ENCODE assay signal across 10 mouse cellular contexts in genomic region chrX:35879703-35880102, GRCm38 (mm10). TPM values are rescaled to one million over a fixed set of nuclear protein-coding genes. Genes with fewer than 3 reads are reported as not detected.
A peak's percentile ranks its signal among the peaks of the same experiment; 100 is the strongest.
DNase-seq lines count a peak whose midpoint lies in the region; ATAC-seq and TF ChIP-seq lines count a peak whose summit lies in the region.
"Had no signal": no experiment of that assay in that cellular context is flagged by ENCODE, and none has a peak within 500 bp of the region (broad histone marks: within the 10 kb centered on the region; RNA-seq: fewer than 3 reads in every experiment).

No protein-coding gene starts in this region.

- DNase-seq in heart, postnatal 0 days (ENCODE audit: low spot score) = no peak
- DNase-seq in heart, postnatal 4 days = no peak
- peak; percentile 10 for DNase-seq in lung, postnatal 10 days
- no peak for DNase-seq in lung, adult 2 months
- peak; percentile 42 for DNase-seq in T-cell, adult 2 months (ENCODE audit: low spot score)
- peak; percentile 62 for DNase-seq in splenic B cell, adult 2 months (ENCODE audit: low read depth, low spot score)
- no peak for DNase-seq in heart, adult 8-10 months (ENCODE audit: low spot score)
- DNase-seq in gastrocnemius, adult 18-20 months (ENCODE audit: low spot score) = no peak

- no peak for TF ChIP-seq POLR2A in lung, adult 2 months (IDR thresholded peaks at IDR 0.05; ENCODE audit: borderline replicate concordance, extremely low read depth, low read depth, low read length)

- WGBS in heart, postnatal 0 days = 76% methylated on average over 1 of the region's 1 CpGs
- 68% methylated on average over 1 of the region's 1 CpGs for WGBS in lung, adult 2 months

- no peak overlapping the region for H3K4me2 ChIP-seq in heart, postnatal 0 days (ENCODE audit: low read depth, low read length)
- H3K4me2 ChIP-seq: neural tube, embryonic 12.5 days had no signal

- H3K36me3 ChIP-seq in heart, postnatal 0 days (replicated peaks; ENCODE audit: control insufficient read depth, insufficient read depth, low read length) = no peaks in the 10 kb centered on the region
- H3K36me3 ChIP-seq in splenic B cell, adult 2 months (ENCODE audit: control insufficient read depth, insufficient read depth, low read length, poor library complexity, severe bottlenecking) = no peaks in the 10 kb centered on the region
- H3K36me3 ChIP-seq: heart, embryonic 10.5 days; neural tube, embryonic 12.5 days had no signal

- no peak overlapping the region for H3K27ac ChIP-seq in heart, postnatal 0 days (ENCODE audit: low read depth)
- H3K27ac ChIP-seq: heart, embryonic 10.5 days; neural tube, embryonic 12.5 days had no signal

- no peak overlapping the region for H3K9ac ChIP-seq in heart, postnatal 0 days (replicated peaks; ENCODE audit: low read depth, low read length)
- H3K9ac ChIP-seq: neural tube, embryonic 12.5 days had no signal

- peak; percentile 44 for TF ChIP-seq CTCF in heart, postnatal 0 days (IDR thresholded peaks at IDR 0.05; ENCODE audit: low read depth)
- no peak for TF ChIP-seq CTCF in lung, adult 2 months (IDR thresholded peaks at IDR 0.05; ENCODE audit: insufficient read depth, low read length)

- ATAC-seq in heart, postnatal 0 days (ENCODE audit: insufficient read depth, low read depth) = no peak

- no peaks in the 10 kb centered on the region for H3K27me3 ChIP-seq in heart, postnatal 0 days (ENCODE audit: control insufficient read depth, insufficient read depth, low read length)
- no peaks in the 10 kb centered on the region for H3K27me3 ChIP-seq in splenic B cell, adult 2 months (ENCODE audit: control insufficient read depth, insufficient read depth, low read length, poor library complexity, severe bottlenecking)
- H3K27me3 ChIP-seq: neural tube, embryonic 12.5 days had no signal

- H3K9me3 ChIP-seq in heart, postnatal 0 days (replicated peaks; ENCODE audit: control insufficient read depth, low read length) = no peaks in the 10 kb centered on the region
- H3K9me3 ChIP-seq: heart, embryonic 10.5 days; neural tube, embryonic 12.5 days had no signal

- no peak overlapping the region for H3K4me3 ChIP-seq in heart, postnatal 0 days (ENCODE audit: low read depth, low read length)
- H3K4me3 ChIP-seq in lung, adult 2 months (replicated peaks; ENCODE audit: extremely low read depth, low read depth, low read length) = no peak overlapping the region
- H3K4me3 ChIP-seq: heart, embryonic 10.5 days; neural tube, embryonic 12.5 days had no signal

- no peak for TF ChIP-seq EP300 in heart, postnatal 0 days (IDR thresholded peaks at IDR 0.05; ENCODE audit: low read depth)

- H3K4me1 ChIP-seq in heart, postnatal 0 days (ENCODE audit: control insufficient read depth, insufficient read depth) = no peaks in the 10 kb centered on the region
- no peaks in the 10 kb centered on the region for H3K4me1 ChIP-seq in lung, adult 2 months (ENCODE audit: control insufficient read depth, insufficient read depth, low read length)
- H3K4me1 ChIP-seq: heart, embryonic 10.5 days; neural tube, embryonic 12.5 days had no signal

RNA-seq across cellular contexts. Expression of gene Dock11, which starts 8.9 kb away (rescaled TPM):
- 5.4 and 11.6 TPM in 2 replicates for total RNA-seq in heart, postnatal 0 days (2014; rRNA removed; ENCODE audit: low replicate concordance)
- 1.6 and 2.0 TPM in 2 replicates for polyA plus RNA-seq in heart, postnatal 0 days (2015; fragmentation: Nextera tagmentation; extraction: Ambion mirVana)
- total RNA-seq in heart, postnatal 4 days (2021) = 10 to 100 TPM; 10.6 to 10.7 TPM
- polyA plus RNA-seq in lung, adult 2 months (2012; rRNA removed) = 1.0 and 1.5 TPM in 2 replicates
- 1 to 10 TPM; 3.0 to 3.6 (median 3.2) TPM for total RNA-seq in heart, adult 8-10 months (2022)
- total RNA-seq in gastrocnemius, adult 18-20 months (2021) = 1 to 10 TPM; 2.8 to 3.1 TPM

Comparison
In these comparisons a context has a peak if more than half of its experiments do, and no peak if none do; other contexts are left out.
1. DNase-seq: peak in lung, postnatal 10 days (single experiment), T-cell, adult 2 months (single experiment) and splenic B cell, adult 2 months (single experiment); none in heart, postnatal 0 days (single experiment), heart, postnatal 4 days (single experiment), lung, adult 2 months (single experiment), heart, adult 8-10 months (single experiment) and gastrocnemius, adult 18-20 months (single experiment).